Mouse (Mus musculus): ENCODE results near the gene Myt1. TPM values are rescaled to one million over a fixed set of nuclear protein-coding genes. Genes with fewer than 3 reads are reported as not detected.
"Not testable (repeated sequence)": the region's sequence is repeated elsewhere in the genome, so short reads cannot be mapped to it uniquely, and the experiment has no call there.

Gene Myt1
- total RNA-seq, 2 experiments from 2014 or later, result not detected

- no peak for ATAC-seq (replicated peaks; ENCODE audit: poor library complexity, severe bottlenecking)
Measured at GRCm38 (mm10) chr2:181775786-181776185, 12.7 kb downstream of the Myt1 start.

- no peak for ATAC-seq (replicated peaks; ENCODE audit: poor library complexity, severe bottlenecking)
Measured at GRCm38 (mm10) chr2:181777715-181778114, 14.6 kb downstream of the Myt1 start.

- ATAC-seq (replicated peaks; ENCODE audit: poor library complexity, severe bottlenecking), result no peak
Measured at GRCm38 (mm10) chr2:181781421-181781820, 18.3 kb downstream of the Myt1 start.

- no peak for ATAC-seq (replicated peaks; ENCODE audit: poor library complexity, severe bottlenecking)
Measured at GRCm38 (mm10) chr2:181787852-181788251, 24.7 kb downstream of the Myt1 start.

- ATAC-seq (replicated peaks; ENCODE audit: poor library complexity, severe bottlenecking), result no peak
Measured at GRCm38 (mm10) chr2:181789396-181789795, 26.3 kb downstream of the Myt1 start.

GRCm38 (mm10) chr2:181793186-181793585 is 30.1 kb downstream of the Myt1 start:
- ATAC-seq (replicated peaks; ENCODE audit: poor library complexity, severe bottlenecking), result not testable (repeated sequence)

- no peak for ATAC-seq (replicated peaks; ENCODE audit: poor library complexity, severe bottlenecking)
Measured at GRCm38 (mm10) chr2:181795641-181796130, 32.6 kb downstream of the Myt1 start.

GRCm38 (mm10) chr2:181797672-181798071 is 34.5 kb downstream of the Myt1 start:
- no peak for ATAC-seq (replicated peaks; ENCODE audit: poor library complexity, severe bottlenecking)

- no peak for ATAC-seq (replicated peaks; ENCODE audit: poor library complexity, severe bottlenecking)
Measured at GRCm38 (mm10) chr2:181829032-181829650, 66.0 kb downstream of the Myt1 start.

- no peak for ATAC-seq (replicated peaks; ENCODE audit: poor library complexity, severe bottlenecking)
Measured at GRCm38 (mm10) chr2:181832745-181833144, 69.6 kb downstream of the Myt1 start.

GRCm38 (mm10) chr2:181837372-181838292 is 74.5 kb downstream of the Myt1 start, which contains the start of gene Pcmtd2:
TSS of gene Pcmtd2 (plus strand) at chr2:181837854.
- peak; percentile 98 for ATAC-seq (replicated peaks; ENCODE audit: poor library complexity, severe bottlenecking)

- ATAC-seq (replicated peaks; ENCODE audit: poor library complexity, severe bottlenecking), result no peak
Measured at GRCm38 (mm10) chr2:181838293-181838680, 75.2 kb downstream of the Myt1 start.

- no peak for ATAC-seq (replicated peaks; ENCODE audit: poor library complexity, severe bottlenecking)
Measured at GRCm38 (mm10) chr2:181845709-181846394, 82.7 kb downstream of the Myt1 start.

GRCm38 (mm10) chr2:181863791-181864535 is 100.8 kb downstream of the Myt1 start, which contains the start of gene Polr3k:
TSS of gene Polr3k (plus strand) at chr2:181864337.
- ATAC-seq (replicated peaks; ENCODE audit: poor library complexity, severe bottlenecking), result peak; percentile 98

GRCm38 (mm10) chr2:181864536-181864860 is 101.4 kb downstream of the Myt1 start:
- no peak for ATAC-seq (replicated peaks; ENCODE audit: poor library complexity, severe bottlenecking)

GRCm38 (mm10) chr2:181866931-181867330 is 103.8 kb downstream of the Myt1 start:
- peak; percentile 34; the same call in 1 of the 2 replicates for ATAC-seq (replicated peaks; ENCODE audit: poor library complexity, severe bottlenecking)

- ATAC-seq (replicated peaks; ENCODE audit: poor library complexity, severe bottlenecking), result no peak
Measured at GRCm38 (mm10) chr2:181871039-181871438, 107.9 kb downstream of the Myt1 start.

All from granulocyte monocyte progenitor cell, adult 5-6 weeks (primary cell).